Mouse (Mus musculus) brain, embryonic 14.5 days (tissue): ENCODE results near the gene Ptprj. TPM values are rescaled to one million over a fixed set of nuclear protein-coding genes. Genes with fewer than 3 reads are reported as not detected.
"Not testable (repeated sequence)": the region's sequence is repeated elsewhere in the genome, so short reads cannot be mapped to it uniquely, and the experiment has no call there.

ENCODE experiments used
- DNase-seq: peaks from one replicate; pipeline ENCODE4 v3.0.0-alpha.2; 2011; ENCODE audit warnings: low read depth
- polyA plus RNA-seq: library from polyadenylated mRNA; depleted of rRNA; stranded (reverse); fragments of >200 nt; gene quantifications from 2 replicates; pipeline ENCODE4 v1.2.3, GENCODE M21; 2012; rRNA removed

Gene Ptprj
- polyA plus RNA-seq, 1 experiment, result 11.7 TPM

DNA sequence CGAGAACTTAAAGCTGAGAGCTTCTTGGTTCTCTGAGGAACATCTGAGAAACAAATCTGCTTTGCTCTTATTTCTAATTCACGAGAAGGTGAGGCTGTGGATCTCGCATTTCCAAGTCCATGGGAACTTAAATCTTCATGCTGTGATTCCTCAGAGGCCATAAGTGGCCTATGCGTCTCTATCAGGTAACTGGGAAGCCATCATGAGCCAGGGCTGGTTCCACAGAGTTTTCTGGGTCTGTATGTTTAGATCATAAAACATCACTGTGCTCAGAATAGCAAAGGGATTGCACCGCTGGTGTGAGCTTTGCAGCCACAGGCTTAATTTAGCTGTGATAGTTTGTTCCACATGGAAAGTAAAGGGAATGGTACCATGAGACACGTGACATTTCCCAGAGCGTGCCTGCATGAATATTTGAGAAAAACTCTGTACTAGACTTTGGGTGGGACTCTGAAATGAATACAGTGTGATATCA, 181.8 kb downstream of the Ptprj start, which contains the start of gene Olfr1274-ps:
Gene Olfr1274-ps (plus strand): TSS at position 51 of the 475 bp plus-strand sequence.
- DNase-seq, result not testable (repeated sequence)

Other genes with a start within 250 kb of the Ptprj start
- gene Olfr1274-ps, start 182.0 kb downstream of the Ptprj start, polyA plus RNA-seq, result not detected in 2 replicates
- 23.1 and 24.1 TPM in 2 replicates for gene Nup160, start 96.6 kb upstream of the Ptprj start, polyA plus RNA-seq
- gene Fnbp4, start 164.7 kb upstream of the Ptprj start, polyA plus RNA-seq, result 97.7 and 124 TPM in 2 replicates
- 0.72 and 1.4 TPM in 2 replicates for gene Agbl2, start 202.1 kb upstream of the Ptprj start, polyA plus RNA-seq